Mouse (Mus musculus) ovary, postnatal 36 days (tissue): Measurements from ENCODE around the gene Gnmt.
"Not testable (repeated sequence)": the region's sequence is repeated elsewhere in the genome, so short reads cannot be mapped to it uniquely, and the experiment has no call there.

Experiments used
- DNase-seq: peaks from one replicate; pipeline ENCODE4 v3.0.0; 2022; ENCODE audit warnings: low spot score, mixed read lengths

The Gnmt gene

DNA sequence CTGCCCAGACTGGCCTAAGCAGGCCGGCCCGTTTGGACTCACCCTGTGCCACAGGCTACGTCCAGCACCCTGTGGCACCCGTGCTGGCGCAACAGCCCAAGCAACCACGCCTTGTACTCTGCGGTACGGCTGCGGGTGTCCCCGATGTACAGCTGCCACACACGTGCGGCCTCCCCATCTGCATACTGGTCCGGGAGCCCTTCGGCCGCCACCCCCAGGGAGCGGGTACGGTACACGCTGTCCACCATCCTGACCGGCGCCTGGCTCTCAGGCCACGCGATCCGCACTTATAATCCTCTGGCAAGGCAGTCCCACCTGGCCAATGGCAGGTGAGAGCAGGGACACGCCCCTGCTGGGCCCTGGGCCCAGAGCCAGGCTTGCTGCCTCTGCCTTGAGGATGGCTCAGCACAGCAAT lies at the start of gene Gnmt:
Gnmt (minus strand) TSS at position 265 of the 415 bp plus-strand sequence.
- no peak for DNase-seq

DNA sequence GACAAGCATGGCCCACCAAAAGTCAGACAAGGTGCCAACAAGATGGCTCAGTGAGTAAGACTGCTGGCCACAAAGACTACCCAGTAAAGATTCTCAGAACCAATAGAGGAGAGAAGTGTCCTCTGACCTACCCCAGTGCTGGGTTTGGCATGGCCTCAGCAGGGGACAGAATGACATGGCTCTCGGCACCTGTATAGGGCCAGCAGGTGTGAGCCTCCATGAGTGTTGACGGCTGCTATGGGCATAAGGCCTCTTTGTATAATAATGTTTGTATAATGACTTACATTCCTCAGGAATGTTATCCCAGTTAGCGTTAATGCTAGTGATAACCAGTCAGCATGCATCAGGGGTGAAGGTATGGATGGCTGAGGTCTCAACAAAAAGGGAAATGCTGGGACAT lies 47.1 kb upstream of the Gnmt start:
- no peak for DNase-seq

DNA sequence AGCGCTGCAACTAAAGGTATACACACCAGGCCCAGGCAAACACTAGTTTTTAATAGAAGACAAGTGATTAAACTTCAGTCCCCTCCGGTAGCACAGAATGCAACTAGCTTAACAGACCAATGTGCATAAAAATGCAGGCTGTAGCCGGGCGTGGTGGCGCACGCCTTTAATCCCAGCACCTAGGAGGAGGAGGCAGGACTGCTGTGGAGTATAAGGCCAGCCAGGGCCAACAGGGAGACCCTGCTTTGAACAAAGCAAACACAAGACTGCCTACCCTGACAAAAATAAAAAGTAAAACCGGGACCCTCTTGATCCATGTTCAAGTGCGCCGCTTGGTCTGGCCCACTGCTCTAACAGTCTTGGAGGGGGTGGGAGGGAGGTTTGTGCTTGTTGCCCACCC lies 46.1 kb upstream of the Gnmt start:
- DNase-seq: no peak

DNA sequence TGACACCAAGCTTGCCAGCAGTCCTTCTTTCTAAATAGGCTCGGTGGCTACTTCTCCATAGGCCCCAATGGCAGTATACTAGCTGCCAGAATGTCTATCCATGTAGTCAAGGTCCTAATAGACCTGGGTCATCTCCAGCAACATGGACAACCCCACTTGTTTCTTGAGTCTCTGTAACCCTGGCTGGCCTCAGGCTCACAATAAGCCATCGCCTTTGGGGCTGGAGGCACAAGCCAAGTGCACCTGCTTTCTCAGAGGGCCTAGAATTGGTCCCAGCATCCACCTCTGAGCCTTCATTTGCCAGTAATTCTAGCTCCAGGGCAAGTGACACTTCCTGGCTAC lies 45.1 kb upstream of the Gnmt start:
- DNase-seq: no peak

DNA sequence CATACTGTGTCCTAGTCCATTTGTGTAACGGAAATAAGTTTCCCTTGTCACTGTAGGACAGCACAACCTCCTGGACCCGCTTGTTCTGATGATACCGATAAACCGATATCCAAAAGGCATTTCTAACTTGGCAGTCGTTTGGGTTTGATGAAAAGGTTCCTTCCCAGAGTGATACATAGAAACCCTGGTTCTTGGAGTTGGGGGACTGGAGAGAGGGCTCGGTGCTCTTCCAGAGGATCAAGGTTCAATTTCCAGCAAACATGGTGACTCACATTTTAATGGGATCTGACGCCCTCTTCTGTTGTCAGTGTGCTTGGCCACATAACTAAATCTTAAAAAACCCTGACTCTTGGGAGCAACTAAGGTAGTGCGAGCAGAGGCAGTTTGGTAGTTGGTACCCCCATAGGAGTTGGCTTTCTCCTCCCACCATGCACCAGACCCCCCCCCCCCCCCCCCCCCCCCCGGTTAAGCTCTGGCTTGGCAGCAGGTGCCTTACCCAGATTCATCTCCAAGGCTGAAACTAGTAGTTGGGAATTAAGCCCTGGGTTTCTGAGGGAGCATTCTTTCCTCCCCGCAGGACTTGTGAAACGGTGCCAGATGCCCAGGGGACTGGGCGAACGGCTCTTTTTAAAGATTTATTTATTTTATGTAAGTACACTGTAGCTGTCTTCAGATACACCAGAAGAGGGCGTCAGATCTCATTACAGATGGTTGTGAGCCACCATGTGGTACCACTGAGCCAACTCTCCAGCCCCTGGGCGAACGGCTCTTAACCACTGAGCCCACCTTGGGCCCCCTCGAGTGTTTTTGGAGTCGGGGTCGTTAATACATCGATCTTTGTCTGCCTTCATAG lies 44.5 kb upstream of the Gnmt start:
- DNase-seq: no peak

DNA sequence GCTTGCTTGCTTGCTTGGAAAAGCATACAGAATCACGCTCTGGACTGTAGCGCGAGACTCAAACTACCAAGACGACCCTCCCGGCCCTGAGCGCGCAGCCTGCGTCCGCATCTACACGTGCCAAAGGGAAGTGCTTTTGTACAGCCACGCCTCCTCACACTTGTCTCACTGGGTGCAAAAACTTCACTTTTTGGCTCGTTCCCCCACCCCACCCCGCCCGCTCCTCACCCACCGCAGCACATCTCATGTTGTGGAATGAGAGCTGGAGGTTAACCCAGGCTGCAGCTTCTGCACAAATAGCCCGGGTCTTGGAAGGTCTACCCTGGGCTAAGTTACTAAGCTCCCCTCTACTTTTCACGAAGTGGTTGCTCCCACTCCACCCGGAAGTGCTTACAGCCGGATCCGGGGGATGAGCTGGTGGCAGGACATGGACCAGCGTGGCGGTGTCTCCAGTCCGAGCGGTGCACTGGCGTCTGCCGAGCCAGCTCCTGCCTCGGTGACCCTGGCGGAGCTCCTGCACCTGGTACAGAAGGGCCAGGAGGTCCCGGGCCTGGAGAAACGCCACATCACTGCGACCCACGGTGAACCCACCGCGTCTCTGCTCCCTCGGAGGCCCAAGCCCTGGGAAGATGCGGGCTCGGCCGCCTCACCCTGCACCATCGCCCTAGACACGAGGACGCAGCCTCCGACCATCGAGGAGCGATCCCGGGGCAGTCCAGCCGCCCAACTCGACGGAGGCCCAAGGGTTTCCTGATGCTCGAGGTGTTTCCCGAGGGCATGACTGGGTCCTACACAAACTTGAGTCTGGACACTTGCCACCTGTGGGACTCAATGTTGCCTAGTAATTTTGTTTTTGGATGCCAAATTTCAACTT lies 43.7 kb upstream of the Gnmt start, which contains the start of gene 2310039H08Rik:
2310039H08Rik (plus strand) TSS at position 232 of the 874 bp plus-strand sequence.
- peak; percentile 81 for DNase-seq

DNA sequence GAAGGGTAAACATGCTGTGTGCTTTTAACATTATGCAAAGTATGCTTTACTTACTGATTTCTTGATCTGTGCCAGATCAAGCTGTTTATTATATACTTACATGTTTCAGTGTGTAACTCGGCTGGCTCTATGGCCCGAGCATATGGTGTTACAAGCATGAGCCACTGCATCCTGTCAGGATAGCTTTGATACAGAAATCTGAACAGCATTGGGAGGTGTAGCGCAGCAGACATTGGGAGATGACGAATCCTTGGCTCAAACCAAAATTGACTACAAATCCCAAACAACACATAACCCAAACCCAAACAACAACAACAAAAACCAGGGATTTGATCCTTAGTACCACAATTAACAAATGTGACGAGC lies 43.1 kb upstream of the Gnmt start:
- DNase-seq: no peak

DNA sequence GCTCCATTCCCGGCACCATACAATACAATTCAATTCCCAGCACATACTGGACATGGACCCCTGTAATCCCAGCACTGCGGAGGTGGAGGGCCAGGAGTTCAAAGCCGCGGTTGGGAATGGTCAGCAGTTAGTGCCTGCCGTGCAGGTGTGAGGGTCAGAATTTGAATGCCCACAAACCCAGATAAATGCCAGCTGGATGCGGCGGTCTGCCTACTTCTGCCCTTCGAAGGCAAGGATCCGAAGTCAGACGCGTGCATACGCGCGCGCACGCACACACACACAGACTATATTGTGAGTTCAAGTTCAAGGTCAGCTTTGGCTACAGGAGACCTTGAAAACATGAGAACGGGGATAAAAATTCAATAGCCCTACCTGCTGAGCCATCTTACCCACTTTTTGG lies 42.6 kb upstream of the Gnmt start:
- DNase-seq: no peak

DNA sequence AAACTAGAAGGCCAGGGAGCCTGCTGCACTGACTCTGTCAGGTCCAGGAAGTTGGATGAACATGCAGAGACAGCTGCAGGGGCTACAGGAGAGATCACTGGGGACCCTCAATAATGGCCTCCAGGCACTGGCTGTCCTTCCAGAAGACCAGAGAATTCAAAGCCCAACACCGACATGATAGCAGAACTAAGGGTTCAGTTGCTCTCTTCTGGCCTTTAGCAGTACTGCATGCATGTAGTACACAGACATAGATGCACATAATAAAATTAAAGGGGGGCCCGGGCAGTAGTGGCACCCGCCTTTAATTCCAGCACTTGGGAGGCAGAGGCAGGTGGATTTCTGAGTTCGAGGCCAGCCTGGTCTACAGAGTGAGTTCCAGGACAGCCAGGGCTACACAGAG lies 42.1 kb upstream of the Gnmt start:
- DNase-seq: no peak

DNA sequence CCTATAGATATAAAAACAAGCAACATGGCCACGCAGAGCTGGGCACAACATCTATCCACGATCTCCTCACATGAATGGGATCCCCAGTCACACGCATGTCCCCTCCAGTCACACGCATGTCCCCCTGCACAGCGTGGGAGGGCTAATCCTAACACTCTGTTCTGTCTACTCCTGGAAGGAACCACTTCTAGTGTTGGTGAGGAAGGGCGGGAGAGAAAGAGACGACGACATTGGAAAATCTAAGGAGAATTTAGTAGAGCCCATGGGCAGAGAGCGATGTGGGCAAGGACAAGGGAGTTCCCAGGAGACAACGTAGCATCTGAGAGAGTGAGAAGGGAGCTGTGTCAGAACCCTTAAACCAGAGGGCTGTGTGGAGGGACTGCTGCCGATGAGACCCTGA lies 41.6 kb upstream of the Gnmt start:
- no peak for DNase-seq

DNA sequence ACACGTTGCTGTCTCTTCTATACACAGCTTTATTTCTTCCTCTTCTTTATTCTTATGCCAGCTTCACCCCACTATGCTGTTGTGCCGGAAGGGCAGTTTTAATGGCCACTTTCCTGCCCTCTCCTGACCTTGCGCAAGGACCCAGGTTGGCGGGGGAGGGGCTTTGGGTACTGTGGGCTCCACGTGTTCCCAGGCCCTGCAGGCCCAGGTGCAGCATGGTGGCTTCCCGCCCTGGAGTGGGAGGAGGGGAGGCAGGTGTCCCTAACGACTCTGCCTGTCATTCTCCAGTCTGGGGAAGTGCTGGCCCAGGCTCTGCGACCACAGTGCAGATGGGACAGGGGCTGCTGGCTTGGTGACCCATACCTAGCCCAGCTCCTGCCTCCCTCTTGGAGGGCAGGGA lies 38.9 kb upstream of the Gnmt start:
- DNase-seq: no peak

DNA sequence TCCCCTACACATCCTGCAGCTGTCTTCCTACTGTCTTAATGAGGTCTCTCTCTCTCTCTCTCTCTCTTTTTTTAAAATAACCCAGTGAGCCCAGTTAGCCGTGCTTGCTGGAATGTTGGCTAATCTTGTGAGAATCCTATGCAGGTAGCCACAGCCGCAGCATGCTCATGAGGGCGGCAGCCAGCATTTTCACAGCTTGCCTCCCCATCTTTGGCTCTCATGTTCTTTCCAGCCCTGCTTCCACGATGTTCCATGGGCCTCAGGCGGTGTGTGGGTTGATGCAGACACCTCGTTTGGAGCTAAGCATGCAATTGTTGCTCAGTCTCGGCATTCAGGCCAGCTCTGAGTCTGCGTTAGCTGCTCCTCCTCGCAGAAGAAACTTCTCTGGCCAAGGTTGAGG lies 35.9 kb upstream of the Gnmt start:
- not testable (repeated sequence) for DNase-seq

DNA sequence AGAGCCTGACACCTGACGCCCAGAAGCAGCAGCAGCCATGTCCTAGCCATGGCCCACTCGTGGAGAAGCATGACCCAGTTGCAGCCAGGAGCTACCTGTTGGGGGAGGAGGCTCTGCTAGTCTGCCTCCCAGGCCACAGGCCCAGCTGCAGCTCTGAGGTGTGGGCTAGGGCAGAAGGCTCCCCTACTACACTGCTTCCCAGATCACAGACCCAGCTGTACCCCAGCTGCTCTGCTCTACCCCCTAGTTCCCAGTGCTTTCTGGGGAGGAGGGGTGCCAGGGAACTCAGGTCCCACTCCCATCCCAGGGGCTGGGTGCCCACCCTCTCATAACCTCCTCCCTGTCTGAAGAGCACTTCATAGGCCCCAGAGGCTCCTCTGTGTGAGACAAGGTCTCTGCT lies 34.6 kb upstream of the Gnmt start, which contains the start of gene Ptcra:
Ptcra (minus strand) TSS at position 169 of the 400 bp plus-strand sequence.
- no peak for DNase-seq

DNA sequence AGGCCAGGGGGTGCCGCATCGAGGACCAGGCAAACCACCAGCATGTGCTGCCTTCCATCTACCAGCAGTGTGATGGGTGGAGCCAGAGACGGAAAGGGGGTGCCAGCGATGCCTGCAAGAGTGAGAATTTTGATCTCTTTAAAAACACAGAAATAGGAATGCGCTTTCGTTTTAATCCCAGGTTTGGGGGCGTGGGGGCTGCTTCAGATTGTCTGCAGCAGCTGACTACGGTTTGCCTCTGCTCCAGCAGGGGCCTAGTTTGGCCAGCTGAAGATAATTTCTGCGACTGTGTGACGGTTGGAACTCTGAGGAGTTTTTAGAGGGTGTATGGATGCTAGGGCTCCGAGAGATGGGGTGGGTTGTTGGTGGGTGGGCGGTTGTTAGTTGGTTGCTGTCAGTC lies 29.8 kb upstream of the Gnmt start:
- no peak for DNase-seq

DNA sequence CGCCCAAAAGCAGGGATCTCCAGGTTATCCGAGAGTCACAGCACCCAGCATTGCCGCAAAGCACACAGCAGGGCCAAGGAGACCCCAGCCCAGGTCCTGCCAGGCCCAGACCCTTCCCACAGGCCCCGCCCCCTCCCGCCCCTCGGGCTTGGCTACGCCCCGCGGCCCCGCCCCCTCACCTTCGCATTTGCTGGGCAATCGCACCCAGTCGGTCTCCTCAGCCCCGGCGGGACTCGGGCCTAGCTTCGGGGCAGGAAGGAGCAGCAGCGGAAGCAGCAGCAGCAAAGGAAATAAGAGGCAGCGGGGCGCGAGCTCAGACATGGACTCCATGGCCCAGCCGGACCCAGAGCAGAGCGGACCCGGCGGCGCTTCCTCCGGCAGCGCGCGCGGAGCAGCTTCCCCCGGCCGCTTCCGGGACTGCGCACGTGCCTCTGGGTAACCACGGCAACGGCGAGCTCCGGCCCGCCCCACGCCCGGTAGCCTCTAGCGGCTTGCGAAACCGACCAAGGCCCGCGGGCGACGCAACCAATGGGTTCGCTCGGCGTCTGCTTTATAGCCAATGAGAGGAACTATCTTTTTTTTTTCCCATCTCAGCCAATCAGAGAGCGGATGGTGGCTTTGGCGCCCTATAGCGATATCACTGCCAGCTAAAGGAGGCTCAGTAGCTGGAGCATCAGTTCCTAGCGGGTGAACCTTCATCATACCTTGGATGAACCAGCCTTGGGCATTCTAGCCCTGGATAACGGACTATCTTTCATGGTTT lies 23.0 kb upstream of the Gnmt start, which contains the start of gene Cnpy3:
Cnpy3 (minus strand) TSS at position 421 of the 763 bp plus-strand sequence.
- DNase-seq: peak; percentile 96

DNA sequence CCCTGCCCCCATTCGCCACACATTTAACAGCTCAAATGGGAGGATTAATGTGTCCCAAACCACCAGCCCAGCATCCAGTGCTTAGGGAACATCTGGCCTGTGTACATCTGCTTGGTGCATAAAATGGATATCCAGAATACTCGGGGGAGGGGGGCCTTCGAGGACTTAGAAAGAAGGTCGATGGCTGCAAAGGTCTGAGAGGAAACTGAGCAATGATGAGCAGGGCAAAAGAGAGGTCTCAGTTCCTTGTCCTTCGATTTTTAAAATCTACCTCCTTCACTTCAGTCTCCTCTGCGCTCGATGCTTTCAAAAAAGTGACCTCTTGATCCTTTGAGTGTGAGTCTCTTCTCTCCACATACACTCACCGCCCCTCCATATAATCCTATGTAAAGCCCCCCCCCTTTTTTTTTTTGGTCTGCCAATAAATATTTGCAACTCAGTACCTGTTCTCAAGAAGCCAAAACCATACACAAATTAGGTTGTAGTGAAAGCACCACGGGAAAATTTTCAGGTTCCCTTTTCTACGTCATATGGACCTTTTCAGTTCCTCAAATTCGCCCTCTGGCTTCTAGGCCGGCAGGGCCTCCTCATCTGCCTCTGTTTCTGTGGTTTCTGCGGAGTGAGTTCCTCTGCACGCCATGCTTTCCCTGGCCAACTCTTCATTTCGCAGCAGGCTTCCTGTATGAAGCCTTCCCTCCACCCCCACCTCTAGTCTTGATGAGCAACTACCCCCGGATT lies 22.3 kb upstream of the Gnmt start:
- no peak for DNase-seq

DNA sequence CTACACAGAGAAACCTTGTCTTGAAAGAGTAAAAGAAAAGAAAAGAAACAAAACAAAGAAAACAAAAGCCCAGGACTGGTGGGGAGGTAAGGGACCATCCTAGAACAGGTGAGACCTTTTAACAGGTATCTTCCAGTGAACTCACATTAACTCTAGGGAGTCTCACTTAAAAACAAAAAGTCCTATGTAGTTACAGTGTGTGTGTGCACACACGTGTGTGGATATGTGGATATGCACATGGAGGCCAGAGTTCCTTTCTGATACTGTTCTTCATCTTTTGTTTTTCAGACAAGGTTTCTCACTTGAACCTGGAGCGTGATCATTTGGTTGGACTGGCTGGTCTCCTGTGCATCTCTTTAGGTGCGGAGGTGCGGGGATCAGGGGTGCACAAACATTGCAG lies 21.6 kb upstream of the Gnmt start:
- no peak for DNase-seq

DNA sequence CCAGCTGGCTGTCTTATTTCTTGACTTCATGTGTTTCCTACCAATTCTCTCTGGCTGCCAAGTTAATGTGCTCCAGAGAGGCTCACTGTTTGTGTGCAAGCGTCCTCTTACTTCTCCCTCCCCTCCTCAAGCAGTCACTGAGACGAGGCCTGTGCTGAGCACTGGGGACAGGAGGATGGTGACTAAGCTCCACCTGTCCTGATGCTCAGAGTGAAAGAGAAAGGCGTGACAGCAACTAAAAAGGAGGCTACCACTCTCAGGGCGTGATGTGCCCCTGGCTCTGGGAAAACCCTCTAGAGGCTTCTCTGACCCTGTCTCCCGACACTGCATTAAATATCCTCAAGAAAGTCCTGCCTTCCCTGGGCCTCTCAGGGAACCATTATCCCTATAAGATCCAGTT lies 20.3 kb upstream of the Gnmt start:
- DNase-seq: no peak

DNA sequence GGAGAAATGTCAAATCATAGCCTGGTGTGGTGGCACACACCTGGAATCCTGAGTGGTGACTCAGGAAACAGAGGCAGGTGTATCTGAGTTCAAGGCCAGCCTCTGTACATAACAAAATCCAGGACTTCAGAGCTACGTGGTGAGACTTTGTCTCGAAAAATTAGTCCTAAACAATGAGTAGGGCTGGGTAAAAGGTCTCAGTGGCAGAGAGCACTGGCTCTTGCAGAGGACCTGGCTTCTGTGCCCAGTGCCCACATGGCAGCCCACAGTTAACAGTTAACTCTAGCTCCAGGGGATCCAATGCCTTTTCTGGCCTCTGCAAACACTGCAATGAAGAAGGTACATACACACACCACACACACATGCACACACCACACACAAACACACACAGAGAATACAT lies 18.8 kb upstream of the Gnmt start:
- DNase-seq: no peak

DNA sequence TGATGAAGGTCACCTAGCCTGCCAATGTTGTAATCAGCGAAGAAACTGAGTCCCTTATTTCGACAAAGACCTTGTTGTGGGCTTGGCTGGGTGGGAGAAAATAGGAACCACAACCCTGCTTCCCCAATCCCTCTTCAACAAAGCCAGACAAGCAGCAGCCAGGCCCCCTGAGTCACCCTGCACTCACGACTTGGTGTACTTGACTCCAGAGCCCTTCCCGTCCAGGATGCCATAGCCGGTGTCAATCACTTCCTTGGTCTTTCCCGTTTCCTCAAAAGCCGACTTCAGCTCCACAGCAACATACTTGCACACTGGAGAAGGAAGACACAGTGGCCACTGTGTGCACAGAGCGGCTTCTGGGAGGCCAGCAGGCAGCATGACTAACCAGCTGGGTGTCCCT lies 18.3 kb upstream of the Gnmt start:
- no peak for DNase-seq

DNA sequence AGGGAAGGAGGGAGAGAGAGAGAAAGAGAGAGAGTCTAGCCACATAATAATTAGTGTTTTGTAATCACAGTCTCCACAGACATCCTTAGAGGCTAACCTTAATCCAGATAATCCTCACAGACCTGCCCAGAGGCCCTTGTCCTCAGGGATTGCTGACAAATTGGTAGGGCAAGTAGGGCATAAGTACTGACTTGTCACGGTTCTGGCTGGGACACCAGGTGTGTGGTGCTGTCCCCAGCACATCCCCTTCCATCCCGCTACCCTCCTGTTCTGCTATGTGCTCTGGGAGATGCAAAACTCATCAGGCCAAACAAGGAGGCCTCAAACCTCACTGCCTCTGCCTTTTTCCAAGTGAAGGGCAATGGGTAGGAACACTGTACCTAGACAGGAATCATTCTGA lies 16.5 kb upstream of the Gnmt start:
- no peak for DNase-seq

DNA sequence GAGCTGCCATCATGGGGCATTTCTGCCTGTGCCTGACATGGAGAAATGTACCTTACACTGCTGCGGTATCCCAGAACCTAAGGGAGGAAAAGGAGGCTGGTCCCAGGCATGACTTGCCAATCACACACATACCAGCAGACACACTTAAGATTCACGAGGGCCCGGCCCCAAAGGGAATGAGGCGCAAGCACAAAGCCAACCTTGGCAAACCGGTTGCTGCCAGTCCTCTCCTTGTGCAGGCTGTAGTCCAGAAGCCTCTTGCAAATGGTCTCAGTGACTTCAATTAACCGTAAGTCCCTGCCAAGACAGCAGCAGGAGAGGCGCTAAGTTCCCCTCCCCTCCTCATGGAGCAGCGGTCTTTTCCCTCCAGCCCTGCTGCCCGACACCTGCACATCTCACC lies 14.0 kb upstream of the Gnmt start:
- DNase-seq: no peak
